Comparison of ENCODE assay signal across 19 mouse cellular contexts in genomic region chr19:5062446-5062845, GRCm38 (mm10). TPM values are rescaled to one million over a fixed set of nuclear protein-coding genes. Genes with fewer than 3 reads are reported as not detected.
DNase-seq lines count a peak whose midpoint lies in the region; ATAC-seq and TF ChIP-seq lines count a peak whose summit lies in the region.
"Had no signal": no experiment of that assay in that cellular context is flagged by ENCODE, and none has a peak within 500 bp of the region (broad histone marks: within the 10 kb centered on the region; RNA-seq: fewer than 3 reads in every experiment).

No protein-coding gene starts in this region.

- H3K4me3 ChIP-seq in lung, postnatal 0 days (ENCODE audit: low read depth, low read length), result no peak overlapping the region
- H3K4me3 ChIP-seq in embryonic fibroblast, embryonic 13.5 days (ENCODE audit: insufficient read depth, low read length), result no peak overlapping the region
- H3K4me3 ChIP-seq: hindbrain, embryonic 12.5 days; layer of hippocampus, adult 2 months had no signal

- peaks cover 19% of the 10 kb centered on the region; the same call in 1 of the 2 replicates for H3K4me1 ChIP-seq in lung, postnatal 0 days (ENCODE audit: insufficient read depth, low read depth, low read length)
- H3K4me1 ChIP-seq in embryonic fibroblast, embryonic 13.5 days (ENCODE audit: control insufficient read depth, insufficient read depth, low read length), result peaks cover 53% of the 10 kb centered on the region

- no peak for ATAC-seq in lung, postnatal 0 days
- ATAC-seq: forebrain, embryonic 14.5 days; intestine, embryonic 16.5 days; midbrain, embryonic 16.5 days had no signal

- H3K27ac ChIP-seq in lung, postnatal 0 days (ENCODE audit: low read length), result no peak overlapping the region
- peak overlapping the region; percentile 73 for H3K27ac ChIP-seq in embryonic fibroblast, embryonic 13.5 days (ENCODE audit: insufficient read depth, low read length)
- H3K27ac ChIP-seq: hindbrain, embryonic 12.5 days; kidney, postnatal 0 days; layer of hippocampus, adult 2 months had no signal

- no peak for TF ChIP-seq CTCF in lung, postnatal 0 days (IDR thresholded peaks at IDR 0.05)
- no peak for TF ChIP-seq CTCF in embryonic fibroblast, embryonic 13.5 days (IDR thresholded peaks at IDR 0.05; ENCODE audit: borderline replicate concordance, insufficient read depth, low read length)

- no peak overlapping the region for H3K4me2 ChIP-seq in lung, postnatal 0 days (replicated peaks; ENCODE audit: low read depth, low read length)
- H3K4me2 ChIP-seq: hindbrain, embryonic 12.5 days; lung, embryonic 14.5 days had no signal

- H3K36me3 ChIP-seq in lung, postnatal 0 days (ENCODE audit: insufficient read depth, low read length), result no peaks in the 10 kb centered on the region
- H3K36me3 ChIP-seq: hindbrain, embryonic 12.5 days had no signal

- WGBS in lung, postnatal 0 days, result 67% methylated on average over 6 of the region's 6 CpGs

- peak; percentile 29 for DNase-seq in embryo, embryonic 11 days
- DNase-seq in embryo, embryonic 9.5 days (ENCODE audit: extremely low spot score), result no peak
- peak; percentile 50 for DNase-seq in lung, postnatal 10 days
- DNase-seq in lung, postnatal 0 days (ENCODE audit: low spot score), result no peak
- peak; percentile 46 for DNase-seq in heart, postnatal 4 days
- DNase-seq in frontal cortex, postnatal 36 days (ENCODE audit: low spot score in 2 of 2), result no peak
- no peak for DNase-seq in layer of hippocampus, adult 9-10 months (ENCODE audit: low spot score)
- DNase-seq: cerebellum, adult 11 months; lung, embryonic 14.5 days; retina, postnatal 1 day; thymus, postnatal 14 days had no signal

- no peak overlapping the region for H3K9ac ChIP-seq in lung, postnatal 0 days (replicated peaks; ENCODE audit: low read depth)
- H3K9ac ChIP-seq: hindbrain, embryonic 12.5 days; lung, embryonic 14.5 days had no signal

- no peak for TF ChIP-seq EP300 in lung, postnatal 0 days (IDR thresholded peaks at IDR 0.05)

- peak; percentile 17; the same call in 1 of the 2 replicates for TF ChIP-seq POLR2A in embryonic fibroblast, embryonic 13.5 days (IDR thresholded peaks at IDR 0.05; ENCODE audit: low read depth, low read length)

- H3K27me3 ChIP-seq in lung, postnatal 0 days (replicated peaks; ENCODE audit: insufficient read depth, low read length), result no peaks in the 10 kb centered on the region

- no peaks in the 10 kb centered on the region for H3K9me3 ChIP-seq in lung, postnatal 0 days (ENCODE audit: low read length)
- H3K9me3 ChIP-seq: hindbrain, embryonic 12.5 days had no signal

RNA-seq across cellular contexts. Expression of gene Cd248, which starts 5.4 kb away (rescaled TPM):
- 23.1 and 25.1 TPM in 2 replicates for polyA plus RNA-seq in lung, postnatal 0 days (2015; fragmentation: Nextera tagmentation; extraction: Ambion mirVana)
- polyA plus RNA-seq in embryonic fibroblast, embryonic 13.5 days (2011; ENCODE audit: insufficient read length, low read depth, missing spikeins), result 202 and 292 TPM in 2 replicates
- 10 to 100 TPM; 25.8 to 27.1 TPM for total RNA-seq in heart, postnatal 4 days (2021)

RNA-seq across cellular contexts. Expression of gene Rin1, which starts 12.2 kb away (rescaled TPM):
- 1.7 and 1.9 TPM in 2 replicates for polyA plus RNA-seq in lung, postnatal 0 days (2015; fragmentation: Nextera tagmentation; extraction: Ambion mirVana)
- polyA plus RNA-seq in embryonic fibroblast, embryonic 13.5 days (2011; ENCODE audit: insufficient read length, low read depth, missing spikeins), result 60.2 and 82.9 TPM in 2 replicates
- total RNA-seq in heart, postnatal 4 days (2021), result 1 to 10 TPM; 2.2 to 2.9 TPM

RNA-seq across cellular contexts. Expression of gene Brms1, which starts 21.3 kb away (rescaled TPM):
- polyA plus RNA-seq in lung, postnatal 0 days (2015; fragmentation: Nextera tagmentation; extraction: Ambion mirVana), result 40.8 and 47.6 TPM in 2 replicates
- 12.9 and 14.5 TPM in 2 replicates for polyA plus RNA-seq in embryonic fibroblast, embryonic 13.5 days (2011; ENCODE audit: insufficient read length, low read depth, missing spikeins)
- total RNA-seq in heart, postnatal 4 days (2021), result 10 to 100 TPM; 16.7 to 18.2 TPM

RNA-seq across cellular contexts. Expression of gene Tmem151a, which starts 22.9 kb away (rescaled TPM):
- polyA plus RNA-seq in lung, postnatal 0 days (2015; fragmentation: Nextera tagmentation; extraction: Ambion mirVana), result 4.1 and 4.5 TPM in 2 replicates
- polyA plus RNA-seq in embryonic fibroblast, embryonic 13.5 days (2011; ENCODE audit: insufficient read length, low read depth, missing spikeins), result 6.0 and 7.2 TPM in 2 replicates
- total RNA-seq in heart, postnatal 4 days (2021), result 1 to 10 TPM; 3.8 to 4.1 TPM
- total RNA-seq: megakaryocyte, adult 5-6 weeks had no signal

RNA-seq across cellular contexts. Expression of gene AC124502.3, which starts 23.8 kb away (rescaled TPM):
- polyA plus RNA-seq in lung, postnatal 0 days (2015; fragmentation: Nextera tagmentation; extraction: Ambion mirVana), result 1.1 and 1.6 TPM in 2 replicates
- polyA plus RNA-seq in embryonic fibroblast, embryonic 13.5 days (2011; ENCODE audit: insufficient read length, low read depth, missing spikeins), result 0.60 and 1.5 TPM in 2 replicates
- 1 to 10 TPM; 1.6 to 2.0 TPM for total RNA-seq in heart, postnatal 4 days (2021)

Comparison
In these comparisons a context has a peak if more than half of its experiments do, and no peak if none do; other contexts are left out.
1. DNase-seq: peak in embryo, embryonic 11 days (single experiment), lung, postnatal 10 days (single experiment) and heart, postnatal 4 days (single experiment); none in embryo, embryonic 9.5 days (single experiment), lung, postnatal 0 days (single experiment), frontal cortex, postnatal 36 days (0 of 2) and layer of hippocampus, adult 9-10 months (single experiment).
2. RNA of gene Rin1, which starts 12.2 kb away (polyA plus RNA-seq): 60.2 to 82.9 TPM in embryonic fibroblast, embryonic 13.5 days; 1.7 to 1.9 TPM in lung, postnatal 0 days; every median in the first group is over 10 times any median in the second.